Mouse (Mus musculus): ENCODE measurements around the gene Cacnb4.

GRCm38 (mm10) chr2:52604651-52605020 is 72.0 kb downstream of the Cacnb4 start:
- no peak for TF ChIP-seq TAL1 (IDR thresholded peaks at IDR 0.05; ENCODE audit: low read length)
- TF ChIP-seq GATA1 (IDR thresholded peaks at IDR 0.05; ENCODE audit: low read length) = no peak

Data from erythroblast, embryonic 14.5 days (primary cell).